Mouse (Mus musculus): Measurements from ENCODE around the gene Mmp19. TPM values are rescaled to one million over a fixed set of nuclear protein-coding genes. Genes with fewer than 3 reads are reported as not detected.

Mmp19 gene
- polyA plus RNA-seq, 1 experiment, result 3.4 TPM

GRCm38 (mm10) chr10:128840612-128841011, 49.9 kb downstream of the Mmp19 start:
- no peaks in the 10 kb centered on the region for H3K9me3 ChIP-seq
- peaks cover 3% of the 10 kb centered on the region; the same call in 1 of the 2 replicates for H3K4me1 ChIP-seq
- no peaks in the 10 kb centered on the region for H3K27me3 ChIP-seq (replicated peaks)
- H3K36me3 ChIP-seq (replicated peaks; ENCODE audit: low read length), result peaks cover 92% of the 10 kb centered on the region
- H3K4me3 ChIP-seq (replicated peaks), result no peak overlapping the region
- TF ChIP-seq GATA1 (IDR thresholded peaks at IDR 0.05; ENCODE audit: borderline replicate concordance, low read length) (no peak), FLI1 (IDR thresholded peaks at IDR 0.05; ENCODE audit: low read length) (no peak)

- H3K9me3 ChIP-seq, result no peaks in the 10 kb centered on the region
- H3K27me3 ChIP-seq (replicated peaks), result no peaks in the 10 kb centered on the region
- no peak for TF ChIP-seq FLI1 (IDR thresholded peaks at IDR 0.05; ENCODE audit: low read length)
- no peak for TF ChIP-seq GATA1 (IDR thresholded peaks at IDR 0.05; ENCODE audit: borderline replicate concordance, low read length)
- H3K36me3 ChIP-seq (replicated peaks; ENCODE audit: low read length), result peaks cover 95% of the 10 kb centered on the region
- H3K4me1 ChIP-seq, result peaks cover 10% of the 10 kb centered on the region; the same call in 1 of the 2 replicates
- H3K4me3 ChIP-seq (replicated peaks), result no peak overlapping the region
Observed at GRCm38 (mm10) chr10:128843260-128843659, 52.5 kb downstream of the Mmp19 start.

GRCm38 (mm10) chr10:128845516-128845915, 54.8 kb downstream of the Mmp19 start:
- no peaks in the 10 kb centered on the region for H3K9me3 ChIP-seq
- H3K4me1 ChIP-seq, result peaks cover 14% of the 10 kb centered on the region; the same call in 1 of the 2 replicates
- H3K36me3 ChIP-seq (replicated peaks; ENCODE audit: low read length), result peaks cover 96% of the 10 kb centered on the region
- TF ChIP-seq FLI1 (IDR thresholded peaks at IDR 0.05; ENCODE audit: low read length), result no peak
- H3K4me3 ChIP-seq (replicated peaks), result no peak overlapping the region
- H3K27me3 ChIP-seq (replicated peaks), result no peaks in the 10 kb centered on the region

- Histone ChIP-seq H3K4me3 (replicated peaks) (no peak overlapping the region), H3K36me3 (replicated peaks; ENCODE audit: low read length) (peaks cover 94% of the 10 kb centered on the region), H3K9me3 (no peaks in the 10 kb centered on the region), H3K4me1 (peaks cover 14% of the 10 kb centered on the region; the same call in 1 of the 2 replicates), H3K27me3 (replicated peaks) (no peaks in the 10 kb centered on the region)
- no peak for TF ChIP-seq GATA1 (IDR thresholded peaks at IDR 0.05; ENCODE audit: borderline replicate concordance, low read length)
- no peak for TF ChIP-seq FLI1 (IDR thresholded peaks at IDR 0.05; ENCODE audit: low read length)
Observed at GRCm38 (mm10) chr10:128846664-128847063, 56.0 kb downstream of the Mmp19 start.

- no peaks in the 10 kb centered on the region for H3K27me3 ChIP-seq (replicated peaks)
Observed at GRCm38 (mm10) chr10:128848426-128848825, 57.7 kb downstream of the Mmp19 start.

GRCm38 (mm10) chr10:128850339-128850738, 59.6 kb downstream of the Mmp19 start:
- no peak for TF ChIP-seq GATA1 (IDR thresholded peaks at IDR 0.05; ENCODE audit: borderline replicate concordance, low read length)
- no peak for TF ChIP-seq FLI1 (IDR thresholded peaks at IDR 0.05; ENCODE audit: low read length)
- H3K36me3 ChIP-seq (replicated peaks; ENCODE audit: low read length), result peaks cover 84% of the 10 kb centered on the region

More at GRCm38 (mm10) chr10:128848426-128848825, 57.7 kb downstream of the Mmp19 start:
- H3K9me3 ChIP-seq, result no peaks in the 10 kb centered on the region
- peaks cover 94% of the 10 kb centered on the region for H3K36me3 ChIP-seq (replicated peaks; ENCODE audit: low read length)
- no peak overlapping the region for H3K4me3 ChIP-seq (replicated peaks)
- H3K4me1 ChIP-seq, result peaks cover 14% of the 10 kb centered on the region; the same call in 1 of the 2 replicates
- no peak for TF ChIP-seq GATA1 (IDR thresholded peaks at IDR 0.05; ENCODE audit: borderline replicate concordance, low read length)
- TF ChIP-seq FLI1 (IDR thresholded peaks at IDR 0.05; ENCODE audit: low read length), result no peak

More at GRCm38 (mm10) chr10:128850339-128850738, 59.6 kb downstream of the Mmp19 start:
- Histone ChIP-seq H3K9me3 (no peaks in the 10 kb centered on the region), H3K4me1 (peaks cover 14% of the 10 kb centered on the region; the same call in 1 of the 2 replicates), H3K27me3 (replicated peaks) (no peaks in the 10 kb centered on the region), H3K4me3 (replicated peaks) (no peak overlapping the region)

Other genes starting within 250 kb of the Mmp19 start
- 21.5 and 24.2 TPM in 2 replicates for gene Zc3h10, start 243.1 kb upstream of the Mmp19 start, polyA plus RNA-seq (2012; ENCODE audit: insufficient read depth, low replicate concordance)
- 1,477 and 10,817 TPM in 2 replicates for gene Rpl41, start 241.6 kb upstream of the Mmp19 start, polyA plus RNA-seq (2012; ENCODE audit: insufficient read depth, low replicate concordance)
- 407 and 451 TPM in 2 replicates for gene Pa2g4, start 224.9 kb upstream of the Mmp19 start, polyA plus RNA-seq (2012; ENCODE audit: insufficient read depth, low replicate concordance)
- 0.08 TPM in 1 of 2 replicates, not detected in the other for gene Erbb3, start 201.3 kb upstream of the Mmp19 start, polyA plus RNA-seq (2012; ENCODE audit: insufficient read depth, low replicate concordance)
- 3,363 and 5,964 TPM in 2 replicates for gene Rps26, start 164.2 kb upstream of the Mmp19 start, polyA plus RNA-seq (2012; ENCODE audit: insufficient read depth, low replicate concordance)
- gene Ikzf4, start 144.9 kb upstream of the Mmp19 start, polyA plus RNA-seq (2012; ENCODE audit: insufficient read depth, low replicate concordance), result 0.37 TPM in 1 of 2 replicates, not detected in the other
- 0.36 TPM in 1 of 2 replicates, not detected in the other for gene Suox, start 116.8 kb upstream of the Mmp19 start, polyA plus RNA-seq (2012; ENCODE audit: insufficient read depth, low replicate concordance)
- gene Rab5b, start 94.6 kb upstream of the Mmp19 start, polyA plus RNA-seq (2012; ENCODE audit: insufficient read depth, low replicate concordance), result 3.1 and 11.0 TPM in 2 replicates
- gene Pmel, start 86.7 kb upstream of the Mmp19 start, polyA plus RNA-seq (2012; ENCODE audit: insufficient read depth, low replicate concordance), result 0.20 TPM in 1 of 2 replicates, not detected in the other
- gene Cdk2, start 85.9 kb upstream of the Mmp19 start, polyA plus RNA-seq (2012; ENCODE audit: insufficient read depth, low replicate concordance), result 3.6 and 5.7 TPM in 2 replicates
- 2.8 and 4.7 TPM in 2 replicates for gene Dgka, start 46.1 kb upstream of the Mmp19 start, polyA plus RNA-seq (2012; ENCODE audit: insufficient read depth, low replicate concordance)
- gene Pym1, start 43.0 kb upstream of the Mmp19 start, polyA plus RNA-seq (2012; ENCODE audit: insufficient read depth, low replicate concordance), result 123 and 134 TPM in 2 replicates
- gene Dnajc14, start 13.2 kb downstream of the Mmp19 start, polyA plus RNA-seq (2012; ENCODE audit: insufficient read depth, low replicate concordance), result 13.4 and 18.2 TPM in 2 replicates
- 0.95 and 2.0 TPM in 2 replicates for gene Tmem198b, start 13.5 kb downstream of the Mmp19 start, polyA plus RNA-seq (2012; ENCODE audit: insufficient read depth, low replicate concordance)
- gene Sarnp, start 26.4 kb downstream of the Mmp19 start, polyA plus RNA-seq (2012; ENCODE audit: insufficient read depth, low replicate concordance), result 13.5 TPM in 1 of 2 replicates, not detected in the other
- gene Ormdl2, start 30.7 kb downstream of the Mmp19 start, polyA plus RNA-seq (2012; ENCODE audit: insufficient read depth, low replicate concordance), result 13.9 TPM in 1 of 2 replicates, not detected in the other
- 0.18 TPM in 1 of 2 replicates, not detected in the other for gene Gdf11, start 100.8 kb downstream of the Mmp19 start, polyA plus RNA-seq (2012; ENCODE audit: insufficient read depth, low replicate concordance)
- 17.7 and 57.2 TPM in 2 replicates for gene Cd63, start 110.1 kb downstream of the Mmp19 start, polyA plus RNA-seq (2012; ENCODE audit: insufficient read depth, low replicate concordance)
- gene Rdh5, start 132.0 kb downstream of the Mmp19 start, polyA plus RNA-seq (2012; ENCODE audit: insufficient read depth, low replicate concordance), result 15.8 and 37.7 TPM in 2 replicates
- 56.5 and 587 TPM in 2 replicates for gene Bloc1s1, start 133.1 kb downstream of the Mmp19 start, polyA plus RNA-seq (2012; ENCODE audit: insufficient read depth, low replicate concordance)
- 1.1 and 1.9 TPM in 2 replicates for gene Itga7, start 142.9 kb downstream of the Mmp19 start, polyA plus RNA-seq (2012; ENCODE audit: insufficient read depth, low replicate concordance)
- not detected in 2 replicates for gene Mettl7b, start 170.1 kb downstream of the Mmp19 start, polyA plus RNA-seq (2012; ENCODE audit: insufficient read depth, low replicate concordance)
- gene Olfr9, start 198.5 kb downstream of the Mmp19 start, polyA plus RNA-seq (2012; ENCODE audit: insufficient read depth, low replicate concordance), result not detected in 2 replicates
- not detected in 2 replicates for gene Olfr763, start 219.9 kb downstream of the Mmp19 start, polyA plus RNA-seq (2012; ENCODE audit: insufficient read depth, low replicate concordance)
- gene Olfr764-ps1, start 249.0 kb downstream of the Mmp19 start, polyA plus RNA-seq (2012; ENCODE audit: insufficient read depth, low replicate concordance), result not detected in 2 replicates